Mouse (Mus musculus) spleen, adult 2 months (tissue): Measurements from ENCODE around the gene Gnb5.

Experiments
- CTCF ChIP-seq: fragments of 200-500 bp; IDR thresholded peaks from 2 replicates; pipeline ENCODE4 v1.5.1; 2011; ENCODE audit warnings: mild to moderate bottlenecking, inconsistent platforms; ENCODE audit not compliant: insufficient read depth, insufficient read length, insufficient replicate concordance; ENCODE audit errors: extremely low read depth
- POLR2A ChIP-seq: fragments of 200-500 bp; IDR thresholded peaks from 2 replicates; pipeline ENCODE4 v1.6.1; 2011; ENCODE audit warnings: low read depth, low read length, inconsistent platforms

DNA sequence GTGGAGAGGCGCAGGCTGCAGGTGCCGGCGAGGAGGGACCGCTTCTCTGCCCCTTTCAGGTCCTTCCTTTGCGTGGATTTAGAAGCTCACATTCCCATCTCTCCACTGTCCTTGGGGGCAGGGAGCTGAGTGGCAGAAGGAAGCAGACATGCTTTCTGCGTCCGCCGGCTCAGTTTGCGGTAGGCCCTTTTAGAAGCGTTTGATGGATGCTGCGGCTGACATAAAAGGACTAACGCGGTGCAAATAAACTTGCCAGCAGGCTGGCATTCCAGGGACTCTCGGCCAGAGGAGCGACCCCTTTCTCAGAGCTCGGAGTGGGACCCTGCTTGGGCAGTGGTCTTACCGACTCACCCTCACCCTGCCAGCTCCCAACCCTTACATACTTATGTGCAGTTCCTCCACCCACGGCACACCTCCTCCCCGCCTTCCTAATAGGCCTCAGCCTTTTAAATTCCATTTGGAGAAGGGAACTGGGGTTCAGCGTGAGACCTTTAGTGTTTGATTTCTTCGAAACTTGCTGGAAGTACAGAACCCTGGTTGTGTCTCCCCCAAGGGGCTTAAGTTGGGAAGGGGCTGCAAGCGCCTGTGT, 8.5 kb downstream of the Gnb5 start:
- TF ChIP-seq CTCF = no peak
- TF ChIP-seq POLR2A = no peak
